Mouse (Mus musculus): ENCODE measurements around the gene Elmo1. TPM values are rescaled to one million over a fixed set of nuclear protein-coding genes. Genes with fewer than 3 reads are reported as not detected.
A peak's percentile ranks its signal among the peaks of the same experiment; 100 is the strongest.

Gene Elmo1
- polyA plus RNA-seq, 1 experiment from 2014 or later = 11.2 TPM

DNA sequence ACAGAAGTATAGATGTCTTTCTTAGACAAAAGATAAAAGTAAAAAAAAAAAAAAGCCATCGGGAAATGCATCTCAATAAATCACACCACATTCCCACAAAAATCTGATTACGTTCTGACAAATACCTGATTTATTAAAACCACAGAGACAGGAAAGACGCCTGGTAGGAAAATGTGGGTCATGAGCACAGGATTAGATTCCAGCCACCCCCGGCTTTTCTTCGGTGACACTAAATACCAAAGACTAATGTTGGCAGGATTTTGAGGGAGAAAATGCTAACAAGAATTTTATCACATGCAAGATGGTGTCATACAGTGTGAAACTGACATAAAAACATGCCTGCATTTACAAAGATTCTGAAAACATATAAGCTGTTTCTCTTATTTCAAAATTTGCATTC lies 27.1 kb upstream of the Elmo1 start:
- Histone ChIP-seq H3K4me3 (replicated peaks) (no peak overlapping the region), H3K36me3 (no peaks in the 10 kb centered on the region), H3K4me2 (no peak overlapping the region), H3K9me3 (no peaks in the 10 kb centered on the region), H3K4me1 (no peaks in the 10 kb centered on the region), H3K27me3 (replicated peaks) (no peaks in the 10 kb centered on the region), H3K9ac (no peak overlapping the region), H3K27ac (no peak overlapping the region)
- 63% methylated on average over 5 of the region's 5 CpGs for WGBS
- no peak for ATAC-seq (ENCODE audit: insufficient read depth, low FRiP score, low read depth)

DNA sequence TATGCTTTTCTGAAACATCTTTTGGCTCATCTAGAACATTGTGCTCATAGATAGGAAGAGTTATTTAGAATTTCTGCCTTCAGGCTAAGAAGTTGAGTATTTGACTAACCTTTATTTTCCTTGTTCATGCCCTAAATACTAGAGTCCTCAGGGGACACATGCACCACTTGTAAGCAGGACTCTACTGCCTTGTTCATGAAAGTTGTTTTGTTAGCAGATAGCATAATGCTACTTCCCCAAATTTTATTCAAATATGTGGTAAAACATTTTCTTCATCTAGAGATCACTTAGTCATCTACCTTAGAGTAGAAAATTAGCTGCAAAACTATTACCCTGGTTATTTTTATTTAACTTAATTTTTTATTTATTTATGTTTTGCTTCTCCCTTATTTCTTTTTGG lies 18.4 kb upstream of the Elmo1 start:
- ATAC-seq (ENCODE audit: insufficient read depth, low FRiP score, low read depth) = no peak
- no peaks in the 10 kb centered on the region for H3K9me3 ChIP-seq
- H3K27me3 ChIP-seq (replicated peaks) = no peaks in the 10 kb centered on the region
- no peak overlapping the region for H3K4me2 ChIP-seq
- H3K4me1 ChIP-seq = no peaks in the 10 kb centered on the region
- no peak overlapping the region for H3K27ac ChIP-seq
- H3K9ac ChIP-seq = no peak overlapping the region
- no peak overlapping the region for H3K4me3 ChIP-seq (replicated peaks)
- no peaks in the 10 kb centered on the region for H3K36me3 ChIP-seq

DNA sequence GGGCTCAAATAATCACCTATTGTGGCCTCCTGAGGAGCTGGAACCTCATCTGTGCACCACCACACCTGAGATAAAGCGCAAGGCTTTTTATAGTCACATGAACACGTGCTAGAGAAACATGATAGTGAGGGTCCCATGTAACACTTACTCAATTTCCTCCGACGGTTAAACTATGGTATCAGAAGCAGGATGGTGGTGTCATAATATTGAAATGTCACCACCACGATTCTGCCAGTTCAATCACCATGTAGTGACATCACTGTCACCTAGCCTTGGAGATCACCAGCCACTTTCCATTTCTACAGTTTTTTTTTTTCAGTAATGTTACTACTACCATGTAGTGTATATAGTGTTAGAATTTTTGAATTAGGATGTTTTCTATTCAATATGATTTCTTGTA lies 17.4 kb upstream of the Elmo1 start:
- Histone ChIP-seq H3K4me3 (replicated peaks) (no peak overlapping the region), H3K36me3 (no peaks in the 10 kb centered on the region), H3K9me3 (no peaks in the 10 kb centered on the region), H3K4me1 (no peaks in the 10 kb centered on the region), H3K4me2 (no peak overlapping the region), H3K27ac (no peak overlapping the region), H3K9ac (no peak overlapping the region), H3K27me3 (replicated peaks) (no peaks in the 10 kb centered on the region)
- ATAC-seq (ENCODE audit: insufficient read depth, low FRiP score, low read depth) = no peak
- 82% methylated on average over 5 of the region's 5 CpGs for WGBS

DNA sequence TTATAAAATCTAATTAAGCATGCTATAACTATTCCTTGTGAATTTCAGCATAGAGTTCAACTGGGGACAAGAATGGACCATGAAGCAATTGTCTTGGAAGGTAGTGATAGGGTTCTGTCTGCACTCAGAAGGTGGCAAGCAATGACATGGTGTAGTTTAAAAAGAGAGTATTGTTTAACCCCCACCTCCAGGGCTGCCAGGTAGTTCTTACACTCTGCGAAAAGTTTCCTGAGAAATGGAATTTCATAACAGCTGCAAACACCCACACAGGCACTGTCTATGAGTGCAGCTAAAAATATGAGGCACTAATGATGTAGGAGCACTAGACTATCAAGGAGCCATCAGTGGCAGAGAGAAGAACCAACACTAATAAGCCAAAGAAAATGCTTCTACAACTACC lies 13.9 kb upstream of the Elmo1 start:
- Histone ChIP-seq H3K4me1 (no peaks in the 10 kb centered on the region), H3K9ac (no peak overlapping the region), H3K4me2 (no peak overlapping the region), H3K36me3 (no peaks in the 10 kb centered on the region), H3K27ac (no peak overlapping the region), H3K4me3 (replicated peaks) (no peak overlapping the region), H3K27me3 (replicated peaks) (no peaks in the 10 kb centered on the region), H3K9me3 (no peaks in the 10 kb centered on the region)
- ATAC-seq (ENCODE audit: insufficient read depth, low FRiP score, low read depth) = no peak
- WGBS = 76% methylated on average over 1 of the region's 1 CpGs

DNA sequence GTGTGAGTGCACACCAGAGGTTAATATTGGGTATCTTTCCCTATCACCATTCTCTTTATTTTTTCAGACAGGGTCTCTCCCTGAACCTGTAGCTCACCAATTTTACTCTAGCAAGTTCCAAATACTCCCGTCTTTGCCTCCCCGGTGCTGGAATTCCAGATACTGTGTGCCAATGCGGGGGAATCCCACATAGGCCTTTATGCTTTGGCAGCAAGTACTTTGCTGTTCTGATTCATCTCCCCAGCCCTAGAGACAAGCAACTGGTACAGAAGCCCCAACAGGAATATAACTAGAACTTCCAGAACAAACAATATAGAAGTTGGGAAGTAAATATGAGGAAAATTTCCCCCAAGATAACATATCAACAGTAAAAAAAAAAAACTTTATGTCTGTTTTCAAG lies 13.2 kb upstream of the Elmo1 start:
- no peak for ATAC-seq (ENCODE audit: insufficient read depth, low FRiP score, low read depth)
- no peak overlapping the region for H3K27ac ChIP-seq
- WGBS = 82% methylated on average over 3 of the region's 3 CpGs
- no peak overlapping the region for H3K4me3 ChIP-seq (replicated peaks)
- H3K9ac ChIP-seq = no peak overlapping the region
- H3K4me2 ChIP-seq = no peak overlapping the region
- no peaks in the 10 kb centered on the region for H3K27me3 ChIP-seq (replicated peaks)
- H3K4me1 ChIP-seq = no peaks in the 10 kb centered on the region
- no peaks in the 10 kb centered on the region for H3K9me3 ChIP-seq
- no peaks in the 10 kb centered on the region for H3K36me3 ChIP-seq

DNA sequence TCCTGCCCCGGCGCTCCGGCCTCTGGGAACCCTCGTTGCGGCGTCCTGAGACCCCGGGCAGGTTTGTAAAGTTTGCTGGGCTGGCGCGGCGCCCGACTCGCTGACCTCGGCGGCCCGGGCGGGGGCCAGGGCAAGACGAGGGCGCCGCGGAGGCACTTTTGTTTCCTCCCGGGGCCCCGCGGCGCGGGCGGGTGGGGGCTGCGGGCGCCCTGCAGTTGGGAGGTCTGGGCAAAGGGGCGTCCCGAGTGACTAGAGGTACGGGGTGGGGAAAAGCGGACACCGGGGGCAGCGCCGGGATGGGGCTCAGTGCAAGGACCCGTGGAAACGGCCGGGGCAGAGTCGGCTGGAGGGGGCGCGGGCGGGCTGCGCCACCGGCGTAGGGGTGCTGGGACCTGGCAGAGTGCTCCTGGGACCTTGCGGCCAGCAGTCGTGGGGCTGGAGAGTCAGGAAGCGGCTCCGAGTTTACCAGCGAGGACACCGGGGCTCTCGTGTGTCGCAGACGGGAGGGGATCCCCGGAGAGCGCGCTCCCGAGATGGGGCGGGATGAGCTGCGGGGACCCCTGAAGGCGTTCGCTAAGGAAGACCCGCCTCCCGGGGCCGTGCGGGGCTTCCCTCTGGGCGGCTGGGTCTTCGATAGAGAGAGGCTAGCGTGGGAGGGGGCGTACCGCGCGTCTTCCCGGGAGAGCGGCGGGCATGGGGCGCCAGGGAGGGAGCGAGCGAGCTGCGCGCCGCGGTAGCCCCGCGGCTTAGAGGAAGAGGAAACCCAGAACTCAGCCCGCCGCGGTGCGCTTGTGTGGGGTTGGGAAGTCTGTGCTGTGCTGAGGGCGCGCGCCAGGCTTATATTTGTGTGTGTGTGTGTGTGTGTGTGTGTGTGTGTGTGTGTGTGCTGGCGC lies 561 bp downstream of the Elmo1 start:
- ATAC-seq (ENCODE audit: insufficient read depth, low FRiP score, low read depth) = peak; percentile 72
- peak overlapping the region; percentile 78 for H3K27ac ChIP-seq
- H3K4me1 ChIP-seq = peaks cover 3% of the 10 kb centered on the region; the same call in 1 of the 2 replicates
- no peaks in the 10 kb centered on the region for H3K9me3 ChIP-seq
- no peaks in the 10 kb centered on the region for H3K36me3 ChIP-seq
- H3K27me3 ChIP-seq (replicated peaks) = no peaks in the 10 kb centered on the region
- peak overlapping the region; percentile 70 for H3K9ac ChIP-seq
- peak overlapping the region; percentile 70 for H3K4me3 ChIP-seq (replicated peaks)
- WGBS = under 1% methylated on average over 89 of the region's 93 CpGs
- H3K4me2 ChIP-seq = peak overlapping the region; percentile 93

DNA sequence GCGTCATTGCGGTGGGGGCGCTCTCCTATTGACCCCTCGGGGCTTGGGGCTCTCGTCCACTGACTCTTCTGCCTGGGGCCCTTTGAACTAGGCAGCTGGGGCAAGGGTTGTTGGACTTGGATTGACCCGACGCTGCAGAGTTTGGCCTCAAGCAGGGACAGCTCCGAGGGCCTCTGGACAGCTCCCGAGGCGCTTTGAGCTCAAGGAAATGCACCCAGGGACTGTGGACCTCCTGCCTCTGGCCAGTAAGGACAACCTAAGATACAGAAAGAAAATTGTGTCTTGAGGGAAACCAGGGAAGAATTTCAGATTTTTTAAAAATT lies 1.2 kb downstream of the Elmo1 start:
- WGBS = 4% methylated on average over 7 of the region's 10 CpGs
- Histone ChIP-seq H3K4me3 (replicated peaks) (peak overlapping the region; percentile 70), H3K4me2 (peak overlapping the region; percentile 93), H3K27me3 (replicated peaks) (no peaks in the 10 kb centered on the region), H3K27ac (no peak overlapping the region), H3K4me1 (peaks cover 3% of the 10 kb centered on the region; the same call in 1 of the 2 replicates), H3K36me3 (no peaks in the 10 kb centered on the region), H3K9ac (0 out of 2 replicates have a peak overlapping the region, but pooled peaks have one; percentile 70), H3K9me3 (no peaks in the 10 kb centered on the region)
- no peak for ATAC-seq (ENCODE audit: insufficient read depth, low FRiP score, low read depth)

DNA sequence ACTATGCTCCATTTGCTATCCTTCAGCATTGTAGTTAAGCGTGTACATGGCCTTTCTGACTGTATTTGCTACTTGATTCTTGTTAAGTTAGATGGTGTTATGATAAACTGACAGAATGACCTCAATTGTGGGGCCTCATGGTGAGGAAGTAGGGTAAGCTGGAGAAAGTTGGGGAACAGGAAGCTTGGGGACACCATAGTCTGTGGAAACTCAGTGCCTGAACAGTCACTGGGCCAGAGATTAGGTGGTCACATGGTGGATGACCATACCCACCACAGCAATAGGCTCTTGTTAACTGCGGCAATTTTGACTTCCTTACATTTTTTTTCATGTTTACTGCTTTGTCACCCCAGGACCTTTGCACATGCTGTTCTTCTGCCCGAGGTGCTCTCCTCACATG lies 1.9 kb downstream of the Elmo1 start:
- no peak overlapping the region for H3K4me2 ChIP-seq
- H3K9me3 ChIP-seq = no peaks in the 10 kb centered on the region
- H3K4me3 ChIP-seq (replicated peaks) = no peak overlapping the region
- H3K27me3 ChIP-seq (replicated peaks) = no peaks in the 10 kb centered on the region
- 79% methylated on average over 3 of the region's 3 CpGs for WGBS
- no peak overlapping the region for H3K27ac ChIP-seq
- no peak for ATAC-seq (ENCODE audit: insufficient read depth, low FRiP score, low read depth)
- peaks cover 3% of the 10 kb centered on the region; the same call in 1 of the 2 replicates for H3K4me1 ChIP-seq
- H3K9ac ChIP-seq = no peak overlapping the region
- H3K36me3 ChIP-seq = no peaks in the 10 kb centered on the region

DNA sequence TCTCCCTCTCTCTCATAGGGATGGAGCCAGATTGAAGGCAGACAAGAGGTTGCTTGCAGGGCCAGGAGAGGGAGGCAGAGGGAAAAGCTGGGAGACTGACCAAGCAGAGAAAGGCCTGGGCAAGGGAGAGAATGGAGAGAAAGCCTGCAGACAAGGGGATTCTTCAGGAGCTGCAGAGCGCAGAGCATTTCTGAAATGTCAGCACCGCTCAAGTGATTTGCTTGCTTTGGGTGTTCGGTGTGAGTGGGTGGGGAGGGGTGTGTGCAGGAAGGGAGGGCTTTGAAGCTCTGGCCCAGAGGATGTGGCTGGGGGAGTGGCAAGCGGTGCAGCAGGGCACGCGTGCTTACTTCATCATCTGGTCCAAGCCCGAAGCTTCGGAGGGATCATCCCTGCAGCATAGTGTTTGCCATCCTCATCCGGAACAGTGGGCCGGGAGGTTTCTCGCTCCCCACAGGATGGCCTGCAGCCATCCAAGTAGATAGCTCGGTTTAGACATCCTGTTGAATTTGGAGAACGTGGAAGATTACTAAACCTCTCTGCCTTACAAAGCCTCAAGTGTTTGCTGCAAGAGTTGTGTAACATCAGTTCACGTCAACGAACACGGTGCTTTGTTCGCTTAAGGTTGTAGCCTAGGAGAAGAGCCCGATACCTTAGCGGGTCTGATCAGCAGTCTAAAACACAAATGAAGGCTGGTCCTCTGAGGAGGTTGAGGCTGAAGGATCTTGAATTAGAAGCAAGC lies 3.1 kb downstream of the Elmo1 start:
- Histone ChIP-seq H3K27ac (no peak overlapping the region), H3K4me2 (0 out of 2 replicates have a peak overlapping the region, but pooled peaks have one; percentile 3)
- ATAC-seq (ENCODE audit: insufficient read depth, low FRiP score, low read depth) = no peak

DNA sequence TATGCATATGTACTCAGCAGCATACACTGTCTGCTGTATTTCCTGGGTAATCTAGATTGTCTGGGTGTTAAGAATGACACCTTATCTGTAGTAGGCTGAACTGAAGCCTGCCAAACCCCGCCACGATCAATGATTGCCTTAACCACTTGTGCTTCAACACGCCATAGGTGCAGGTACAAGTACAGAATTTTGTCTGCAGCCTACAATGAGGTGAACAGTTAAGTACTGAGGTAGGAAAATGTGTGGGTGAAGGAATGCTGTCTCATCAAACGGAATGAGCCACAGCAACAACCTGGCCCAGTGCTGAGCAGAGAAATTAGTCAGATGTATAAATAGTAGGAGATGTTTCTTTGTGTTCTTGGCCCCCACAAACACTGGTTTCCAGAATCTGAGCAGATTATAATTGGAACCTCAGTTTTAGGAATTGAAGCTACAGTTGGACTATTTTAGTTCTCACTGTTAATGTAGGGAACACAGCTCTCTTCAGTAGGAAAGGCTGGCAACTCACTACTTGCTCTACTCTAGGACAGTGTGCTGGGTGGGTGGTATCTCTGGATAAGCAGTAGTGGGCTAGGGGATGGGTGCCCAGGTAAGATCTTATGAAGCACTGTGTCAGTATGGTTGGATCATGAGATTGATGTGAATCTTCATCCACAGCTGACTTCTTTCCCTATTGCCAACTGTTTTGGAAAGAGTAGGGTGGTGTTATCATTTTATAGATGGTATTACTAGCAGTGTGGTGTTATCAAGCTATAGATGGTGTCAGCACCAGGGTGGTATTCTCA lies 4.7 kb downstream of the Elmo1 start:
- Histone ChIP-seq H3K4me3 (replicated peaks) (no peak overlapping the region), H3K27ac (no peak overlapping the region), H3K4me2 (no peak overlapping the region), H3K9ac (no peak overlapping the region), H3K36me3 (no peaks in the 10 kb centered on the region), H3K27me3 (replicated peaks) (no peaks in the 10 kb centered on the region), H3K9me3 (no peaks in the 10 kb centered on the region), H3K4me1 (peaks cover 2% of the 10 kb centered on the region)
- no peak for ATAC-seq (ENCODE audit: insufficient read depth, low FRiP score, low read depth)
- 84% methylated on average over 4 of the region's 4 CpGs for WGBS

More for the DNA sequence above, 3.1 kb downstream of the Elmo1 start:
- Histone ChIP-seq H3K4me1 (peaks cover 3% of the 10 kb centered on the region; the same call in 1 of the 2 replicates), H3K27me3 (replicated peaks) (no peaks in the 10 kb centered on the region), H3K36me3 (no peaks in the 10 kb centered on the region), H3K9me3 (no peaks in the 10 kb centered on the region), H3K9ac (no peak overlapping the region), H3K4me3 (replicated peaks) (no peak overlapping the region)
- WGBS = 55% methylated on average over 19 of the region's 19 CpGs

DNA sequence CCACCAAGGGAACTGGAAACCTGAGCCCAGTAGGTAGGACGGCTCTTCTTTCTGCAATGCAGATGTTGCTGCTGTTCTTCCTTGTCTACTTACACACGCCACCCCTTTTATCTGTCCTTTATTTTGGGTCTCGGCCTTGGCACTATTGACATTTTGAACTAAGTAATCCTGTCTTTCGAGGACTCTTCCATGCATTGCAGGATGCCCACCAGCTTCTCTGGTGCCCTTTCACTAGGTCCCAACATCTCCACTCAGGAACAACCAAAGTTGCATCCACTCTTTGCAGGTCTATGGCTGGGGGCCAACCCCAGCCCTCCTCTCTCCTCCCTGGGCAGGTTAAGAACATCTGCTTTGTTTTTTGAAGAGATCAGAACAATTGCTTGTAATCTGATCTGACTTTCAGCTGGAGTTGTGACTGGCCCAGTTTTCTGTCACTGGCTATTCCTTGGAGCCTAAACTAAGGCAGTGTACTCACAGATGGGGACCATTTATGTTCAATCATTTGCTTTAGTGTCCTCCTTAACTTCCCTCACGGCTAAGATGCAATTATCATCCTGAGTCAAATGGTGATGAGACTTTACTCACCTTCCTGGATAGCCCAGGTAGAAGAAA lies 6.7 kb downstream of the Elmo1 start:
- no peaks in the 10 kb centered on the region for H3K9me3 ChIP-seq
- no peak for ATAC-seq (ENCODE audit: insufficient read depth, low FRiP score, low read depth)
- no peak overlapping the region for H3K4me2 ChIP-seq
- no peaks in the 10 kb centered on the region; the same call in 1 of the 2 replicates for H3K4me1 ChIP-seq
- no peak overlapping the region for H3K9ac ChIP-seq
- H3K27me3 ChIP-seq (replicated peaks) = no peaks in the 10 kb centered on the region
- WGBS = 69% methylated on average over 5 of the region's 5 CpGs
- no peak overlapping the region for H3K4me3 ChIP-seq (replicated peaks)
- H3K27ac ChIP-seq = no peak overlapping the region
- no peaks in the 10 kb centered on the region for H3K36me3 ChIP-seq

Data from stomach, embryonic 15.5 days (tissue).